Mouse (Mus musculus) T-helper 17 cell (primary cell): Measurements from ENCODE around the gene H2afx.
"Not testable (repeated sequence)": the region's sequence is repeated elsewhere in the genome, so short reads cannot be mapped to it uniquely, and the experiment has no call there.

Source experiments
- in situ Hi-C, 2 experiments: fragments of 300-600 bp; cut with MboI, MseI; formaldehyde crosslinking; loops; 1 replicate in 1 of 2; 2 replicates in 1 of 2; pipeline ENCODE4 v1.15.1; 2025; ENCODE audit warnings: high pct_unique_total_duplicates in 2 of 2

Gene H2afx

GRCm38 (mm10) chr9:44318076-44318825, 16.2 kb upstream of the H2afx start:
- in situ Hi-C loops, result no loop called here

- in situ Hi-C loops, result no loop called here
Observed at GRCm38 (mm10) chr9:44318826-44319095, 15.7 kb upstream of the H2afx start.

DNA sequence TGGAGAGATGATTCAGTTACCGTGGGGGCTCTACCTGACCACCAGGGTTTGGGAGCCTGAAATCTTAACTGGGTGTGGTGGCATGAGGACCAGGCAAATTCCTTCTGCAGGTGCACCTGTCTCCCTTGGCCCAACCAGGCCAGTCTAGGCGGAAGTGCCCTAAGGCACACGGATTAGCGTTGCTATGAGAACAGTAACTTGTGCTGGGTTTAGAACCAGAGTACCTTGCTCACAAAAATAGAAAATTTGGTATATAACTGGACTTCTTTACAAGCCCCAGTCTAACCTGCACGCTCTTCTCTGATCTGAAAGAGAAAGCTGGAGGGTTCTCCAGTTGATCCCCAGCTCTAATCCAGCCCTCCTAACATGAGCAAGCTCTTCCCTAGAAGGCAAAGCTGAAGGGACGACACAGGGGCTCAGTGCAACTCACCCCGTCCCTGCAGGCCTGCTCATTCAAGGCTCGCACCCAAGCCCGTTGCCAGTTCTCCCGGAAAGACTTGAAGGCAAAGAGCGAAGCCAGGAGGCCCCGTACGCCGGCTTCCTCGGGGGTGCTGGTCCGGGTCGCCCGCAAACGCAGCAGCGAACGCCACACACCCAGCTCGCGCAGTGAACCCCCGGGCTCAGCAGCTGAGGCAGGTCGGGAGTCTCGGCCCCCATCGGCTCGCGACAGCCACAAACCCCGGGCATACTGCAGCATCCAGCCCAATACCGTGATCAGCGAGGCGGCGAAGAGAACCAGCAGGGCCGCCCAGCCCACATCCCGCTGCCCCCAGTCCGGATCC, 15.2 kb upstream of the H2afx start:
- in situ Hi-C loops, result no loop called here

- in situ Hi-C loops, result no loop called here
Observed at GRCm38 (mm10) chr9:44319887-44320798, 14.4 kb upstream of the H2afx start, which contains the start of gene C2cd2l. C2cd2l (minus strand) TSS chr9:44320285.

GRCm38 (mm10) chr9:44320799-44321133, 13.7 kb upstream of the H2afx start:
- in situ Hi-C loops, result no loop called here

- in situ Hi-C loops, result not testable (repeated sequence)
Observed at GRCm38 (mm10) chr9:44323656-44324055, 10.8 kb upstream of the H2afx start.

- in situ Hi-C loops, result no loop called here
Observed at GRCm38 (mm10) chr9:44324147-44324546, 10.3 kb upstream of the H2afx start.

DNA sequence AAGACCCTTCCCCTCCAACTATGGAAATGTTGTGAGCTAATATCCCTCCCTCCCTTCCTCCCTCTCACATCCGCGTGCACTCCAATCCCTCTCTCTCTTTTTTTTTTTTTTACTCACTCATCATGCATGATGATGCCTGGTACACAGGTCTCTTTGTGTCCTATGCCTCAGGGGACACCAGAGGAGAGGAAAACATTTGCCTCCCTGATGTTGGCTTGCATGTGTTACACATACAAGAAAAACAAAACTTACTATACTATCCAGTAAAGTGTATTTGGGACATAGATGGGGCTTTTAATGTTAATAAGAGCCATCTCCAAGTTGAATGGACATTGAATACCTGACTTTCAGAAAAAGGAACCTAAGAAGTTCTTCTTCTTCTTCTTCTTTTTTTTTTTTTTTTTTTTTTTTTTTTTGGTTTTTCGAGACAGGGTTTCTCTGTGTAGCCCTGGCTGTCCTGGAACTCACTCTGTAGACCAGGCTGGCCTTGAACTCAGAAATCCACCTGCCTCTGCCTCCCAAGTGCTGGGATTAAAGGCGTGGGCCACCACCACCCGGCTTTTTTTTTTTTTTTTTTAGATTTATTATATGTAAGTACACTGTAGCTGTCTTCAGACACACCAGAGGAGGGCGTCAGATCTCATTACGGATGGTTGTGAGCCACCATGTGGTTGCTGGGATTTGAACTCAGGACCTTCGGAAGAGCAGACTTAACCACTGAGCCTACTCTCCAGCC, 9.3 kb upstream of the H2afx start:
- in situ Hi-C loops, result not testable (repeated sequence)

DNA sequence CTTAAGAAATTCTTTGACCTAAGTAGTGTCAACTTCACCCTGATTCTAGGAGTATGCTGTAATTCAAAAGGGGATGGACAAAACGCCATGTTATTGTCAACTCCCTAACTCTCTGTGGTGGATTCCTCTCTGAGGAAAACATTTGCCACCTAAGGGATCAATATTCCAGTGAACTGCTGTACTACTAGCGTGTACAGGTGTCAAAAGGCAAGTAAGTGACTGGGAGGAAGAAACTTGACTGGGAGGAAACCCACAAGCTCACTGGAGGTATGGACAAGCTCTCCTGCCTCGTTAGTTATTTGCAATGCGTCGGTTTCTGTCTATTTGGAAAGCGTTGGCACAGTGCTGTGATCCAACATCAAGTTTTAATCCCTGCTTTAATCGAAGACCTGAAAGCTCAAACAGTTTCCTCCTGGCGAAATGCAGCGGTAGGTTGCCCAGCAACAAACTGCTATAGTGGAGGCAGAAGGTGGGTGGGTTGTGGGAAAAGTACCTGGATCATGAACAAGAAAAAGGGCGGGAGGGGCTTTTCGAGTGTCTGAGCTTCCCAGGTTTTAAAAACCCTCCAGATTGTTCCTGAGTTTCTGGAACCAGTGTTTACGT, 8.6 kb upstream of the H2afx start, which contains the start of gene Dpagt1:
TSS of gene Dpagt1 (plus strand) at position 252 of the 603 bp plus-strand sequence.
- in situ Hi-C loops, result no loop called here

DNA sequence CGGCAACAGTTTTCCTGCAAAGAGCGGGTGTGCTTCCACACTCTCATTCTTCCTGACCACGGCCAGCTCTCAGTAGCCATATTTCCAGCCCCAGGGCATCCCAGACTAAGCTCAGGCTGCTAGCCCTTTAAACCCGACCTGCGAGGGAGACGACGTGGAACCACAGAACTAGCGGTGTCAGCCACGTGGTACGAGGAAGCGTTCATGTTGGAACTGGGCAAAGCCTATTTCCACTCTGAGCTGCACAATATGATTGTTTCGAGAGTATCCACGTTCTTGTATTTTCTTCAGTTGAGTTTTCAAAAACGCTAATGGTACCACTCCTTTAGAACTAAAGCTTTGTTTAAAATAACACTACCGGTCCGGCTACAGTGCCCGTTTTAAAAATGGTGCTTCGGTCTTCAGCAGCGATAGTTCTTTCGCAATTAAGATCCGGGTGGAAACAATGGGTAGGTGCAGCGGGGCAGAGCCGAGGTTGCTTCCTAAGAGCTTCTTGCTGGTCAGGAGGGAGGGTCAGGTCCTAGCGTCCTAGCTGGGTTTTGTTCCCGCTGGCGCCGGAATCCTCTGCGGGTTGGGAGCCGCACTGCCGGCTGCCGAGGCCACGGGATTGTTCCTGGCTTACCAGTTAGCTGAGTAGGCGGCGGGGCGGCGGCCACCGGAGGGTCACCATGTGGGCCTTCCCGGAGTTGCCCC, 8.0 kb upstream of the H2afx start:
- in situ Hi-C loops, result no loop called here

DNA sequence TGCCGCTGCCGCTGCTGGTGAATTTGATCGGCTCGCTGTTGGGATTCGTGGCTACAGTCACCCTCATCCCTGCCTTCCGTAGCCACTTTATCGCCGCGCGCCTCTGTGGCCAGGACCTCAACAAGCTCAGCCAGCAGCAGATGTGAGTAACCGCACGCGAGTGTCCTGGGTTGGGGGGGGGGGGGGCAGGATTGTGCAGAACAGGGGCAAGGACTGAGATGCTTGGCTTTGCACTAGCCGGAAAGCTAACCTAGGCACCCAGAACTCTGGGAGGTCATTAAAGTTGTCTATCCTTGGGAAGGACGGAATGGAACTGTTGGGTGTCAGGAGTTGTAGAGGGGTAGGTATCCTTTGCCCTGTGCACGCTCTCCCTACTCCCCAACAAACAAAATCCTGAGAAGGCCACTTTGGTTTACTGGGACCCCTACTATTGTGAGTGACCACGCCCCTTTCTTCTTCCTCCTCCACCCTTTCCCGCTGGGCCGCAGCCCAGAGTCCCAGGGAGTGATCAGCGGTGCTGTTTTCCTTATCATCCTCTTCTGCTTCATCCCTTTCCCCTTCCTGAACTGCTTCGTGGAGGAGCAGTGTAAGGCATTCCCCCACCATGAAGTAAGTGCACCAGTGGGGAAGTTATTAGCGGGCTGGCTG, 7.3 kb upstream of the H2afx start:
- in situ Hi-C loops, result no loop called here

DNA sequence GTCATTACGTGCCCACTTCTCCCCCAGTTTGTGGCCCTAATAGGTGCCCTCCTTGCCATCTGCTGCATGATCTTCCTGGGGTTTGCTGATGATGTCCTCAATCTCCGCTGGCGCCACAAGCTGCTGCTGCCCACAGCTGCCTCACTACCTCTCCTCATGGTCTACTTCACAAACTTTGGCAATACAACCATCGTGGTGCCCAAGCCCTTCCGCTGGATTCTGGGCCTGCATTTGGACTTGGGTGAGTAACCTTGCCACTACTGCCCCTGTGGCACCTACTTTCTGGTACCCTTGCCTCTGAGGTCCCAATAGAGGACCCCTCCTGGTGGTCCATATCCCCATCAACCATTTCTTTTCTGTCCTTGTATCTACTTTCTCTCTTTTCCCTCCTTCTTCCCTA, 6.6 kb upstream of the H2afx start:
- in situ Hi-C loops, result no loop called here

GRCm38 (mm10) chr9:44330736-44331135, 3.8 kb upstream of the H2afx start:
- in situ Hi-C loops, result no loop called here

DNA sequence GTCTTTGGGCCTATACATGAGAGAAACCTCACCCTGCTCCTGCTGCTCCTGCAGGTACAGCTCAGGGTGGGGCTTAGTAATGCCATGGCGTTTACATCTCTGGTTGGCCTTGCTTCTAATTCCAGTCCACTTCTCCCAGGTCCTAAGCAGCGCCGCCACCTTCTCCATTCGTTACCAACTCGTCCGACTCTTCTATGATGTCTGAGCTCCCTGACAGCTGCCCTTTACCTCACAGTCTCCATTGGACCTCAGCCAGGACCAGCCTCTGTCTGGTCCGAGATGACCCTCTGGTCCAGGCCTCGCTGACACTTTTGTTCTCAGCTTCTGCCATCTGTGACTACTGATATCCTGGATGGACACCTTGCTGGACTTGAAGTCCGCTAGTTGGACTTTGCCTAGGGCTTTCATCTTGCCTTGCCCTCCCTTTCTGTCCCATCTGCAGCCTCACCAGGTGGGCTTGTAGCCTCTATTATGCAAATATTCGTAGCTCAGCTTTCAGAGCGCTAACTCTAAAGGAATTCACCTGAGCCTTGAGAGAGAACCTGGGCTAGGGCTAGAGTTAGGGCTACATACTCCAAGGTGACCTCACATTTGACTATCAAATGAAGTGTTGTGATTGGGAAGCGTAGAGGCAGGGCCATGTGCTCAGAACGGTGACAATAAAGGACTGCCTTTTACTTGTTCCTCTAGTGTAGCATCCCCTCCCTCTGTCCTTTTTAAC, 1.4 kb upstream of the H2afx start:
- in situ Hi-C loops, result no loop called here

DNA sequence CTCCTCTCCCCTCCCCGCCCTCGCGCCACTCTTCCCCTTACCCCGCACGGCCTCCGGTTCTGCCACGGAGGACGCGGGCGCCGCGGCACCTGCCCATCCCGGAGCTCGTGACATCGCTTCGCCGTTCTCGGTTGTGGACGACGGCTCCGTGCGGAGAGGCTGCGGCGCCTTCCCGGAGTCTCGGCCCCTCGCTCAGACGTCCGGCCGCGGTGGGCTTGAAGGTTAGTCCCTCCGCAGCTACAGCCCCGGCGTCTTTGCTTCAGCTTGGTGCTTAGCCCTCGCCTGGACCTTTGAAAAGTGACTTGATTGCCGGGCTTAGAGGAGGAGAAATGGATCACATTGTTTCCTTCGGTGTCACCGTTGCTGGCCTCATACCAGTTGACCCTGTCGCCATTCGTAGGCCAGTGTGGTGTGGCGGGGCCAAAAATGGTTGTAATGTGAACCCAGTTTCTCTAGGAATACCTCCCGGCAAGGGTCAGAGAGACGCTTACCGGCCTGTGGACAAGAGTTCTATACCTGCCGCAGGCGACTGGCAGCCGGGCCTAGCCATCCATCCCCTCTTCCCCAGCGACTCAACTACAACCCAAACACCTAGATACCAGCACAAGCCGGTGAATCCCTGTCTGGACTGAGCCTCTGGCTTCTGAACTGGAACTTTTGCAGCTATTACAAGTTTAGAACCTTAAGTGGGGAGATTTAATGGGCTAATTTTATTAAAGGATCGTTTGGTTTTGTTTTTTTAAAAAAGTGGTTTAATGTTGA, 1.0 kb downstream of the H2afx start:
- in situ Hi-C loops, result loop anchor here in 1 of 2 experiments (5.0 kb wide), 1 partner anchor 98 kb away; no protein-coding TSS in a partner anchor

- in situ Hi-C loops, result loop anchor here in 1 of 2 experiments (5.0 kb wide), 1 partner anchor 99 kb away; no protein-coding TSS in a partner anchor
Observed at GRCm38 (mm10) chr9:44336093-44336406, 1.6 kb downstream of the H2afx start.

GRCm38 (mm10) chr9:44336513-44336912, 2.0 kb downstream of the H2afx start:
- in situ Hi-C loops, result loop anchor here in 1 of 2 experiments (5.0 kb wide), 1 partner anchor 99 kb away; no protein-coding TSS in a partner anchor

GRCm38 (mm10) chr9:44336964-44337363, 2.5 kb downstream of the H2afx start:
- in situ Hi-C loops, result loop anchor here in 1 of 2 experiments (5.0 kb wide), 1 partner anchor 100 kb away; no protein-coding TSS in a partner anchor
